Mouse (Mus musculus): ENCODE measurements around the gene Abraxas2.

Abraxas2 gene

GRCm38 (mm10) chr7:132859042-132859958, at the start of gene Abraxas2:
Gene Abraxas2 (plus strand): TSS chr7:132859225.
- in situ Hi-C loops (cut with MboI; ENCODE audit: low sequenced_read_pairs), result no loop called here

GRCm38 (mm10) chr7:132809721-132810120, 49.3 kb upstream of the Abraxas2 start:
- in situ Hi-C loops (cut with MboI; ENCODE audit: low sequenced_read_pairs), result no loop called here

GRCm38 (mm10) chr7:132810368-132810767, 48.7 kb upstream of the Abraxas2 start:
- in situ Hi-C loops (cut with MboI; ENCODE audit: low sequenced_read_pairs), result no loop called here

GRCm38 (mm10) chr7:132810879-132811278, 48.1 kb upstream of the Abraxas2 start:
- in situ Hi-C loops (cut with MboI; ENCODE audit: low sequenced_read_pairs), result no loop called here

GRCm38 (mm10) chr7:132811716-132812618, 47.1 kb upstream of the Abraxas2 start:
- in situ Hi-C loops (cut with MboI; ENCODE audit: low sequenced_read_pairs), result no loop called here

- in situ Hi-C loops (cut with MboI; ENCODE audit: low sequenced_read_pairs), result no loop called here
Observed at GRCm38 (mm10) chr7:132812619-132813415, 46.2 kb upstream of the Abraxas2 start.

GRCm38 (mm10) chr7:132813416-132814088, 45.5 kb upstream of the Abraxas2 start, which contains the start of gene Fam53b:
Gene Fam53b (minus strand): TSS chr7:132813886.
- in situ Hi-C loops (cut with MboI; ENCODE audit: low sequenced_read_pairs), result no loop called here

- in situ Hi-C loops (cut with MboI; ENCODE audit: low sequenced_read_pairs), result no loop called here
Observed at GRCm38 (mm10) chr7:132814089-132814450, 45.0 kb upstream of the Abraxas2 start.

GRCm38 (mm10) chr7:132815081-132815480, 43.9 kb upstream of the Abraxas2 start:
- in situ Hi-C loops (cut with MboI; ENCODE audit: low sequenced_read_pairs), result no loop called here

GRCm38 (mm10) chr7:132816528-132816927, 42.5 kb upstream of the Abraxas2 start:
- in situ Hi-C loops (cut with MboI; ENCODE audit: low sequenced_read_pairs), result no loop called here

- in situ Hi-C loops (cut with MboI; ENCODE audit: low sequenced_read_pairs), result no loop called here
Observed at GRCm38 (mm10) chr7:132817056-132817455, 42.0 kb upstream of the Abraxas2 start.

GRCm38 (mm10) chr7:132820692-132821091, 38.3 kb upstream of the Abraxas2 start:
- in situ Hi-C loops (cut with MboI; ENCODE audit: low sequenced_read_pairs), result no loop called here

- in situ Hi-C loops (cut with MboI; ENCODE audit: low sequenced_read_pairs), result no loop called here
Observed at GRCm38 (mm10) chr7:132823832-132824231, 35.2 kb upstream of the Abraxas2 start.

GRCm38 (mm10) chr7:132824346-132825022, 34.5 kb upstream of the Abraxas2 start:
- in situ Hi-C loops (cut with MboI; ENCODE audit: low sequenced_read_pairs), result no loop called here

GRCm38 (mm10) chr7:132830955-132831354, 28.1 kb upstream of the Abraxas2 start:
- in situ Hi-C loops (cut with MboI; ENCODE audit: low sequenced_read_pairs), result no loop called here

GRCm38 (mm10) chr7:132841287-132841686, 17.7 kb upstream of the Abraxas2 start:
- in situ Hi-C loops (cut with MboI; ENCODE audit: low sequenced_read_pairs), result no loop called here

- in situ Hi-C loops (cut with MboI; ENCODE audit: low sequenced_read_pairs), result no loop called here
Observed at GRCm38 (mm10) chr7:132842455-132842854, 16.6 kb upstream of the Abraxas2 start.

- in situ Hi-C loops (cut with MboI; ENCODE audit: low sequenced_read_pairs), result no loop called here
Observed at GRCm38 (mm10) chr7:132843152-132843551, 15.9 kb upstream of the Abraxas2 start.

GRCm38 (mm10) chr7:132852173-132852844, 6.7 kb upstream of the Abraxas2 start, which contains the start of gene Eef1akmt2:
Gene Eef1akmt2 (minus strand): TSS chr7:132852673.
- in situ Hi-C loops (cut with MboI; ENCODE audit: low sequenced_read_pairs), result no loop called here
